Mouse (Mus musculus): ENCODE data around the gene Cpeb3. TPM values are rescaled to one million over a fixed set of nuclear protein-coding genes. Genes with fewer than 3 reads are reported as not detected.

Gene Cpeb3
- polyA plus RNA-seq, 1 experiment = 2.6 TPM

GRCm38 (mm10) chr19:37018931-37019330 is 189.5 kb downstream of the Cpeb3 start:
- Histone ChIP-seq H3K79me2 (ENCODE audit: control insufficient read depth, insufficient read depth) (no peaks in the 10 kb centered on the region), H3ac (ENCODE audit: control insufficient read depth, insufficient read length) (no peak overlapping the region), H3K27me3 (ENCODE audit: control insufficient read depth, insufficient read depth, insufficient read length) (no peaks in the 10 kb centered on the region), H3K4me2 (ENCODE audit: low read depth) (no peak overlapping the region), H3K36me3 (ENCODE audit: control insufficient read depth, insufficient read depth) (no peaks in the 10 kb centered on the region), H3K4me3 (no peak overlapping the region)
- no peak for TF ChIP-seq USF1 (IDR thresholded peaks at IDR 0.05; ENCODE audit: low read depth)
- TF ChIP-seq POLR2AphosphoS2 (IDR thresholded peaks at IDR 0.05; ENCODE audit: insufficient read length, low read depth) = no peak
- no peak for TF ChIP-seq SRF (IDR thresholded peaks at IDR 0.05; ENCODE audit: control insufficient read depth, insufficient read length, low read depth)
- no peak for TF ChIP-seq MYOD1 (IDR thresholded peaks at IDR 0.05; ENCODE audit: control insufficient read depth in 1 of 3, insufficient read length in 2 of 3, low read depth in 2 of 3)
- no peak for TF ChIP-seq REST (IDR thresholded peaks at IDR 0.05; ENCODE audit: insufficient read depth, insufficient read length)
- no peak for TF ChIP-seq TCF12 (IDR thresholded peaks at IDR 0.05; ENCODE audit: insufficient read depth, poor library complexity, severe bottlenecking)
- TF ChIP-seq POLR2A (IDR thresholded peaks at IDR 0.05; ENCODE audit: insufficient read length, low read depth) = no peak
- no peak for TF ChIP-seq MYOG (IDR thresholded peaks at IDR 0.05; ENCODE audit: control insufficient read depth in 1 of 3, insufficient read depth in 1 of 3, insufficient read length in 2 of 3, low read depth in 2 of 3)

GRCm38 (mm10) chr19:37018411-37018810 is 190.0 kb downstream of the Cpeb3 start:
- Histone ChIP-seq H3ac (ENCODE audit: control insufficient read depth, insufficient read length) (no peak overlapping the region), H3K79me2 (ENCODE audit: control insufficient read depth, insufficient read depth) (no peaks in the 10 kb centered on the region), H3K36me3 (ENCODE audit: control insufficient read depth, insufficient read depth) (peaks cover under 1% of the 10 kb centered on the region), H3K4me2 (ENCODE audit: low read depth) (no peak overlapping the region), H3K27me3 (ENCODE audit: control insufficient read depth, insufficient read depth, insufficient read length) (no peaks in the 10 kb centered on the region), H3K4me3 (no peak overlapping the region)
- TF ChIP-seq REST (IDR thresholded peaks at IDR 0.05; ENCODE audit: insufficient read depth, insufficient read length) = no peak
- TF ChIP-seq POLR2A (IDR thresholded peaks at IDR 0.05; ENCODE audit: insufficient read length, low read depth) = no peak
- TF ChIP-seq TCF3 (IDR thresholded peaks at IDR 0.05; ENCODE audit: insufficient read length, low read depth) = no peak
- TF ChIP-seq E2F4 (IDR thresholded peaks at IDR 0.05; ENCODE audit: insufficient read depth) = no peak
- no peak for TF ChIP-seq USF1 (IDR thresholded peaks at IDR 0.05; ENCODE audit: low read depth)
- TF ChIP-seq MYOG (IDR thresholded peaks at IDR 0.05; ENCODE audit: control insufficient read depth in 1 of 3, insufficient read depth in 1 of 3, insufficient read length in 2 of 3, low read depth in 2 of 3) = no peak
- TF ChIP-seq MYOD1 (IDR thresholded peaks at IDR 0.05; ENCODE audit: control insufficient read depth in 1 of 3, insufficient read length in 2 of 3, low read depth in 2 of 3) = no peak
- TF ChIP-seq MAX (IDR thresholded peaks at IDR 0.05; ENCODE audit: low read depth) = no peak
- no peak for TF ChIP-seq SRF (IDR thresholded peaks at IDR 0.05; ENCODE audit: control insufficient read depth, insufficient read length, low read depth)
- no peak for TF ChIP-seq CEBPB (IDR thresholded peaks at IDR 0.05; ENCODE audit: insufficient read depth, poor library complexity, severe bottlenecking)
- TF ChIP-seq POLR2AphosphoS2 (IDR thresholded peaks at IDR 0.05; ENCODE audit: insufficient read length, low read depth) = no peak
- TF ChIP-seq TCF12 (IDR thresholded peaks at IDR 0.05; ENCODE audit: insufficient read depth, poor library complexity, severe bottlenecking) = no peak

GRCm38 (mm10) chr19:37016890-37017289 is 191.5 kb downstream of the Cpeb3 start:
- H3K27me3 ChIP-seq (ENCODE audit: control insufficient read depth, insufficient read depth, insufficient read length) = no peaks in the 10 kb centered on the region
- H3K4me2 ChIP-seq (ENCODE audit: low read depth) = no peak overlapping the region
- TF ChIP-seq MYOD1 (IDR thresholded peaks at IDR 0.05; ENCODE audit: control insufficient read depth in 1 of 3, insufficient read length in 2 of 3, low read depth in 2 of 3) (no peak), POLR2AphosphoS2 (IDR thresholded peaks at IDR 0.05; ENCODE audit: insufficient read length, low read depth) (no peak), TCF12 (IDR thresholded peaks at IDR 0.05; ENCODE audit: insufficient read depth, poor library complexity, severe bottlenecking) (no peak), E2F4 (IDR thresholded peaks at IDR 0.05; ENCODE audit: insufficient read depth) (no peak), SRF (IDR thresholded peaks at IDR 0.05; ENCODE audit: control insufficient read depth, insufficient read length, low read depth) (no peak), TCF3 (IDR thresholded peaks at IDR 0.05; ENCODE audit: insufficient read length, low read depth) (no peak)
- no peak overlapping the region for H3ac ChIP-seq (ENCODE audit: control insufficient read depth, insufficient read length)
- no peak overlapping the region for H3K4me3 ChIP-seq
- H3K36me3 ChIP-seq (ENCODE audit: control insufficient read depth, insufficient read depth) = peaks cover 10% of the 10 kb centered on the region
- H3K79me2 ChIP-seq (ENCODE audit: control insufficient read depth, insufficient read depth) = no peaks in the 10 kb centered on the region

GRCm38 (mm10) chr19:37014173-37014939 is 194.0 kb downstream of the Cpeb3 start:
- H3K36me3 ChIP-seq (ENCODE audit: control insufficient read depth, insufficient read depth) = peaks cover 32% of the 10 kb centered on the region
- H3K4me2 ChIP-seq (ENCODE audit: low read depth) = no peak overlapping the region
- TF ChIP-seq TCF3 (IDR thresholded peaks at IDR 0.05; ENCODE audit: insufficient read length, low read depth) (no peak), TCF12 (IDR thresholded peaks at IDR 0.05; ENCODE audit: insufficient read depth, poor library complexity, severe bottlenecking) (no peak), POLR2AphosphoS2 (IDR thresholded peaks at IDR 0.05; ENCODE audit: insufficient read length, low read depth) (no peak), MAX (IDR thresholded peaks at IDR 0.05; ENCODE audit: low read depth) (no peak), REST (IDR thresholded peaks at IDR 0.05; ENCODE audit: insufficient read depth, insufficient read length) (no peak), SRF (IDR thresholded peaks at IDR 0.05; ENCODE audit: control insufficient read depth, insufficient read length, low read depth) (no peak), MYOG (IDR thresholded peaks at IDR 0.05; ENCODE audit: control insufficient read depth in 1 of 3, insufficient read depth in 1 of 3, insufficient read length in 2 of 3, low read depth in 2 of 3) (no peak), MYOD1 (IDR thresholded peaks at IDR 0.05; ENCODE audit: control insufficient read depth in 1 of 3, insufficient read length in 2 of 3, low read depth in 2 of 3) (no peak), CEBPB (IDR thresholded peaks at IDR 0.05; ENCODE audit: insufficient read depth, poor library complexity, severe bottlenecking) (no peak), E2F4 (IDR thresholded peaks at IDR 0.05; ENCODE audit: insufficient read depth) (no peak), USF1 (IDR thresholded peaks at IDR 0.05; ENCODE audit: low read depth) (no peak), POLR2A (IDR thresholded peaks at IDR 0.05; ENCODE audit: insufficient read length, low read depth) (no peak)

More at GRCm38 (mm10) chr19:37014173-37014939, 194.0 kb downstream of the Cpeb3 start:
- Histone ChIP-seq H3K79me2 (ENCODE audit: control insufficient read depth, insufficient read depth) (no peaks in the 10 kb centered on the region), H3ac (ENCODE audit: control insufficient read depth, insufficient read length) (no peak overlapping the region), H3K27me3 (ENCODE audit: control insufficient read depth, insufficient read depth, insufficient read length) (no peaks in the 10 kb centered on the region), H3K4me3 (no peak overlapping the region)
